Mouse (Mus musculus) embryonic facial prominence, embryonic 11.5 days (tissue): ENCODE measurements around the gene Psme3. TPM values are rescaled to one million over a fixed set of nuclear protein-coding genes. Genes with fewer than 3 reads are reported as not detected.
A peak's percentile ranks its signal among the peaks of the same experiment; 100 is the strongest.
"Not testable (repeated sequence)": the region's sequence is repeated elsewhere in the genome, so short reads cannot be mapped to it uniquely, and the experiment has no call there.

Experiments
- ATAC-seq: fragments of 200-750 bp; cut with Nextera tagmentation; replicated peaks from 2 replicates; pipeline ENCODE4 v1.8.0; 2017; ENCODE audit warnings: low read depth; ENCODE audit not compliant: insufficient number of reproducible peaks, low FRiP score, low TSS enrichment
- DNase-seq: peaks from one replicate; pipeline ENCODE4 v3.0.0-alpha.2; 2015; ENCODE audit warnings: low spot score
- H3K27ac ChIP-seq: fragments of 300-500 bp; sonication (generic); replicated peaks from 2 replicates; pipeline ENCODE4 v1.5.1; 2014; ENCODE audit warnings: mild to moderate bottlenecking, low read depth, low read length, control low read depth
- H3K27me3 ChIP-seq: fragments of 300-500 bp; sonication (generic); 2 replicates; pipeline ENCODE4 v1.6.1; 2014; ENCODE audit warnings: mild to moderate bottlenecking, low read length, moderate library complexity, mixed read lengths; ENCODE audit not compliant: control insufficient read depth, insufficient read depth
- H3K36me3 ChIP-seq: fragments of 300-500 bp; sonication (generic); replicated peaks from 2 replicates; pipeline ENCODE4 v1.6.1; 2014; ENCODE audit warnings: low read depth, mild to moderate bottlenecking, low read length, moderate library complexity, mixed read lengths; ENCODE audit not compliant: control insufficient read depth, insufficient read depth
- H3K4me1 ChIP-seq: fragments of 300-500 bp; sonication (generic); 2 replicates; pipeline ENCODE4 v1.6.1; 2014; ENCODE audit warnings: low read length, mixed read lengths; ENCODE audit not compliant: control insufficient read depth, insufficient read depth
- H3K4me2 ChIP-seq: fragments of 300-500 bp; sonication (generic); 2 replicates; pipeline ENCODE4 v1.6.1; 2014; ENCODE audit warnings: low read depth, mild to moderate bottlenecking, control low read depth, low read length, moderate library complexity
- H3K4me3 ChIP-seq: fragments of 300-500 bp; sonication (generic); 2 replicates; pipeline ENCODE4 v1.5.1; 2014; ENCODE audit warnings: low read depth, low read length, control low read depth
- H3K9ac ChIP-seq: fragments of 300-500 bp; sonication (generic); replicated peaks from 2 replicates; pipeline ENCODE4 v1.6.1; 2014; ENCODE audit warnings: mild to moderate bottlenecking, control low read depth, low read length
- H3K9me3 ChIP-seq: fragments of 300-500 bp; sonication (generic); replicated peaks from 2 replicates; pipeline ENCODE4 v1.6.1; 2016; ENCODE audit warnings: mild to moderate bottlenecking, low read length, inconsistent platforms, mixed read lengths; ENCODE audit not compliant: control insufficient read depth
- WGBS: fragments of 180-500 bp; shearing (Covaris S2); extraction: QIAGEN DNeasy Blood & Tissue Kit; methylation state at CpG from one replicate; pipeline ENCODE4 v1.1.7; 2014; 5-methylcytosine and 5-hydroxymethylcytosine counted together
- polyA plus RNA-seq: library from polyadenylated mRNA; unstranded; fragments of >200 nt; fragmentation: Nextera tagmentation; extraction: Ambion mirVana; gene quantifications from 2 replicates; pipeline ENCODE4 v1.2.1, GENCODE M21; 2014

The Psme3 gene
- polyA plus RNA-seq, 1 experiment from 2014 or later, result 150 TPM

DNA sequence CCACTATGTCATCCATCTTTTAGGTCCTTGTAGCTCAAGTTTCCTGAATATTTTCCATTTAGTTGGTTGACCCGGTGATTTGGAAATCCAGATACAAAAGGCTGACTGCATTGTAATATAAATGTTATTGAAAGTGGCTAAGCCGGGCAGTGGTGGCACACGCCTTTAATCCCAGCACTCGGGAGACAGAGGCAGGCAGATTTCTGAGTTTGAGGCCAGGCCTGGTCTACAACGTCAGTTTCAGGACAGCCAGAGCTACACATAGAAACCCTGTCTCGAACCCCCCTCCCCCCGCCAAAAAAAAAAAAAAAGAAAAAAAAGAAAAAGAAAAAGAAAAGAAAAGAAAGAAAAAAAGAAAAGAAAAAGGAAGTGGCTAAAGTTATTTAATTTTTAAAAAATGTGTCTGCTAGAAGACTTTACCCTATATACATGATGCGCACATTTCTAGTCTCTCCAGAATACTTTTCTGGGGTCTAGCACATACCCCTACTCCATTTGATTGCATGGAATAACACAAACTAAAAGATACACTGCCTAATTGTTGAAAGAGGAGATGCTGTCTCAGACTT lies 847 bp upstream of the Psme3 start:
- peak; percentile 27; the same call in 1 of the 2 replicates for ATAC-seq
- peaks cover 4% of the 10 kb centered on the region for H3K36me3 ChIP-seq
- H3K4me3 ChIP-seq, result peak overlapping the region; percentile 76
- 86% methylated on average over 8 of the region's 8 CpGs for WGBS
- no peaks in the 10 kb centered on the region for H3K4me1 ChIP-seq
- DNase-seq, result no peak
- peak overlapping the region; percentile 94 for H3K9ac ChIP-seq
- no peaks in the 10 kb centered on the region for H3K27me3 ChIP-seq
- no peaks in the 10 kb centered on the region for H3K9me3 ChIP-seq
- H3K4me2 ChIP-seq, result peak overlapping the region; percentile 75
- no peak overlapping the region for H3K27ac ChIP-seq

DNA sequence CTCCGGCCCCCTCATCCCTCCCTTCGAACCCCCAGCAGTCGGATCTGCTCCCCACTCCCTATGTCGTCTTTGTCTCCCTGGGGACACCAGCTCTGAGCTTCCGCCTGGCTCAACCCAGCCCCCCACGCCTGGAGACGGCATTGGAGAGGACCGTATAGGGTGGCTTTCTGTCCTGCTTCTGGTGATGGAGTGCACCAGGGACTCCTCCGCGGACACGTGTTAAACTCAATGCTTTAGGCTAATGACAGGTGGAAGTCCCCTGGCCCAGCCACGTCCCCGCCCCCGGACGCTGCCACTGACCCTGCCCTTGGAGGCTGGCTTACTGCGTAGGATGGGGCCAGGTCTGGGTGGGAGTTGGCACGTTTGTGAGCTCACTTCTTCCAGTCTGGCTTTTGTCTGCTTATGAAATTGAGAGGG lies 496 bp downstream of the Psme3 start:
- peak overlapping the region; percentile 76 for H3K4me3 ChIP-seq
- no peaks in the 10 kb centered on the region for H3K27me3 ChIP-seq
- under 1% methylated on average over 17 of the region's 17 CpGs for WGBS
- no peaks in the 10 kb centered on the region for H3K4me1 ChIP-seq
- DNase-seq, result peak; percentile 24
- peak overlapping the region; percentile 75 for H3K4me2 ChIP-seq
- peak overlapping the region; percentile 94 for H3K9ac ChIP-seq
- H3K27ac ChIP-seq, result peak overlapping the region; percentile 73; the same call in 1 of the 2 replicates
- no peaks in the 10 kb centered on the region for H3K9me3 ChIP-seq
- H3K36me3 ChIP-seq, result peaks cover 13% of the 10 kb centered on the region
- ATAC-seq, result peak; percentile 57

DNA sequence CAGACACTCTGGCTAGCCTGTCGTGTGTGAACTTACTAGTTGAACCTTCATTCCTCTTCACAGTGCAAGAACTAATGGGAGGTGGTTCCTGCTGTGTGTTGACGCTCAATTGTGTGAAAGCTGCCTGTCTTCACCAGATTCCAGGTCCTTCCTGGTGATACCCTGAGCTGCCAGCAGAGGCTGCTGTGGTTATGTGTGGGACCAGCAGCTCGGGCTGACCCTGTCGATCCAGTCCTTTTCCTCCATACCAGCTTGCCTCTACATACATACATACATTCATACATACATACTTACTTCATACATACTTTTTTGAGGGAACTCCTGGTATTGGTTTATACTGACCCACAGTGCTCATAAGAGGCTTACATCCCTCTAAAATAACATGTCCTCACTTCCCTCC lies 7.6 kb downstream of the Psme3 start:
- Histone ChIP-seq H3K9ac (no peak overlapping the region), H3K4me2 (no peak overlapping the region), H3K4me1 (no peaks in the 10 kb centered on the region), H3K36me3 (peaks cover 27% of the 10 kb centered on the region), H3K9me3 (no peaks in the 10 kb centered on the region), H3K27me3 (no peaks in the 10 kb centered on the region), H3K27ac (no peak overlapping the region), H3K4me3 (no peak overlapping the region)
- 18% methylated on average over 4 of the region's 4 CpGs for WGBS
- no peak for ATAC-seq
- DNase-seq, result peak; percentile 73

DNA sequence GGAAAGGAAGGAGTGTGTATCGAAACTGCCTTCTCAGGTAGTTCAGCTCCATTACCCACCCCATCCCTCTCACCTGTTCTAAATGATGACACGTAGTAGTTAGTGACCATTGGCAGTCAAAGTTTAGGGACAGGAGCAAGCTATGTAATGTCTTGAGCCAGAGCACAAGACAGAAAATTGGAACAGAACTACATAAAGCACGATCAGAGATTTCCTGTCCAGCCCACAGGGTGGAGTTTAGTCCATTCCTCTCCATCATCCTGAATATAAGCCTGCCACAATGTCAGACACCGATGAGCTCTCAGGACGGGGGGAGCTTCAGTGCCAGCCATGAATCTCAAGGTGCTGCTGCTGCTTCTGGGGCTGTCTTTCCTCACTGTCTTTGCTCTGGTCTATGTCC lies 8.8 kb downstream of the Psme3 start, which contains the start of gene Aoc2:
Gene Aoc2 (plus strand): TSS at position 301 of the 400 bp plus-strand sequence.
- no peak for DNase-seq
- no peak for ATAC-seq
- Histone ChIP-seq H3K4me1 (no peaks in the 10 kb centered on the region), H3K27me3 (no peaks in the 10 kb centered on the region), H3K9me3 (no peaks in the 10 kb centered on the region), H3K4me2 (no peak within 1 kb of the TSS), H3K36me3 (peaks cover 25% of the 10 kb centered on the region), H3K9ac (no peak within 1 kb of the TSS), H3K27ac (no peak within 1 kb of the TSS), H3K4me3 (no peak within 1 kb of the TSS)
- WGBS, result 88% methylated on average over 5 of the region's 5 CpGs

DNA sequence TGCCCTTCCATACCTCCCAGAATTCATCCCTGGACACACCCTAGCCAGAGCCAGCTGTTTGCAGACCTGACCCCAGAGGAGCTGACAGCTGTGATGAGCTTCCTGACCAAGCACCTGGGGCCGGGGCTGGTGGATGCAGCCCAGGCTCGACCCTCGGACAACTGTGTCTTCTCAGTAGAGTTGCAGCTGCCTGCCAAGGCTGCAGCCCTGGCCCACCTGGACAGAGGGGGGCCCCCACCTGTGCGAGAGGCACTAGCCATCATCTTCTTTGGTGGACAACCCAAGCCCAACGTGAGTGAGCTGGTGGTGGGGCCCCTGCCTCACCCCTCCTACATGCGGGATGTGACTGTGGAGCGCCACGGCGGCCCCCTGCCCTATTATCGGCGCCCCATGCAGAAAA lies 9.2 kb downstream of the Psme3 start:
- H3K27me3 ChIP-seq, DNase-seq, H3K4me1 ChIP-seq, H3K9ac ChIP-seq, H3K4me3 ChIP-seq, H3K9me3 ChIP-seq, ATAC-seq, H3K4me2 ChIP-seq, H3K27ac ChIP-seq: not testable (repeated sequence)
- 93% methylated on average over 11 of the region's 11 CpGs for WGBS
- H3K36me3 ChIP-seq, result peaks cover 23% of the 10 kb centered on the region

DNA sequence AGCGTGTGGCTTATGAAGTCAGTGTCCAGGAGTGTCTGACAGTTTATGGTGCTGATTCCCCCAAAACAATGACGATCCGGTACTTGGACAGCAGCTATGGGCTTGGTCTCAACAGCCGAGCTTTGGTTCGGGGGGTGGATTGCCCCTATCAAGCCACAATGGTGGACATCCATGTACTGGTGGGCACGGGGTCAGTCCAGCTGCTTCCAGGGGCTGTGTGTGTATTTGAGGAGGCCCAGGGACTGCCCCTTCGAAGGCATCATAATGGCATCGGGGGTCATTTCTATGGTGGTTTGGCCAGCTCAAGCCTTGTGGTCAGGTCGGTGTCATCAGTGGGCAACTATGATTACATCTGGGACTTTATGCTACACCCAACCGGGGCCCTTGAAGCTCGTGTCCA lies 10.1 kb downstream of the Psme3 start:
- H3K9ac ChIP-seq, result no peak overlapping the region
- DNase-seq, result no peak
- H3K4me3 ChIP-seq, result no peak overlapping the region
- WGBS, result 86% methylated on average over 11 of the region's 11 CpGs
- peaks cover 15% of the 10 kb centered on the region for H3K36me3 ChIP-seq
- H3K4me2 ChIP-seq, result no peak overlapping the region
- no peaks in the 10 kb centered on the region for H3K27me3 ChIP-seq
- no peaks in the 10 kb centered on the region for H3K9me3 ChIP-seq
- ATAC-seq, result no peak
- no peak overlapping the region for H3K27ac ChIP-seq
- H3K4me1 ChIP-seq, result no peaks in the 10 kb centered on the region

DNA sequence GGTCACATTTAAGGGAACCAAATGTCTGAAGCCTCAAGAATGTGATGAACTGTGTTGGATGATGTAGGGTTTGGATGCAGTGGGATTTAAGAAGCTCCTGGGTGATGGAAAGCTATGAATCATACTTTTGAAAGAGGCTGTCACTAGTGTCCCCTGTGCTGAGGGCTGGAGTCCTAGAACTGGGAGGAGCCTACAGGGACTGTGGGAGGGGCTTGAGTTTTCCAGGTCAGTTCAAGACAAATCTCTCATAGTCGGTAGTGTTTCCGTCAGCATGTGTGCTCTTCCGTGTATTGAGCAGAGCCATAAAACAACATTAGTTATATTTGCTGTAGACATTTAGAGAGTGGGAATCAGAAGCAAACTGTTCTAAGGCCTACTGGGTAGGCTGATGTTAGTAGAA lies 11.3 kb downstream of the Psme3 start:
- Histone ChIP-seq H3K9ac (no peak overlapping the region), H3K4me1 (no peaks in the 10 kb centered on the region), H3K4me3 (no peak overlapping the region), H3K9me3 (no peaks in the 10 kb centered on the region), H3K4me2 (no peak overlapping the region), H3K27me3 (no peaks in the 10 kb centered on the region), H3K36me3 (peaks cover 9% of the 10 kb centered on the region), H3K27ac (no peak overlapping the region)
- WGBS, result 58% methylated on average over 3 of the region's 3 CpGs
- ATAC-seq (no peak), DNase-seq (no peak)

DNA sequence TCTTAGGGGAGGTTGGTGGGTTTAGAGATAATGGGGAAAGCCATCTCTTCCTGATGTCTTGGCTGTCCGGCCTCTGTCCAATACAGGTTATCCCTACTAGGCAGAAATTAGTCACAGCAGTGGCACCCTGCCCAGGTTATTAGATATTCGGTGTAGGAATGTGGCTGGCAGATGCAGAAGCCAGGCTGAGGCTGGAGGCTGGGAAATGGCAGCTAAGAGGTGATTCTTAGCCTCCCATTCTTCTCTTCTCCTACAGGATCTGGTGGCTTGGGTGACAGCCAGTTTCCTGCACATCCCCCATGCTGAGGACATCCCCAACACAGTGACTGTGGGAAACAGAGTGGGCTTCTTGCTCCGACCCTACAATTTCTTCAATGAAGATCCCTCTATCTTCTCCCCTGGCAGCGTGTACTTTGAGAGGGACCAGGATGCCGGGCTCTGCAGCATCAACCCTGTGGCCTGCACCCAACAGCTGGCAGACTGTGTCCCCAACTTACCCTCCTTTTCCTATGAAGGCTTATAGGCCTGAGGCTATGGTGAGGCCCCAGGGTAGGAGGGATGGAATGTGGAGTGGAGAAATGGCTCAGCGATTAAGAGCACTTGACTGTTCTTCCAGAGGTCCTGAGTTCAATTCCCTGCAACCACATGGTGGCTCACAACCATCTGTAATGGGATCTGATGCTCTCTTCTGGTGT lies 13.1 kb downstream of the Psme3 start:
- DNase-seq (no peak), ATAC-seq (no peak)
- Histone ChIP-seq H3K4me1 (no peaks in the 10 kb centered on the region), H3K4me2 (no peak overlapping the region), H3K9me3 (no peaks in the 10 kb centered on the region), H3K4me3 (no peak overlapping the region), H3K9ac (no peak overlapping the region), H3K27me3 (no peaks in the 10 kb centered on the region), H3K27ac (no peak overlapping the region), H3K36me3 (peaks cover 5% of the 10 kb centered on the region)
- WGBS, result 86% methylated on average over 6 of the region's 6 CpGs
